Mouse (Mus musculus) heart, embryonic 11.5 days (tissue): ENCODE measurements at regions not wholly inside any gene's neighbourhood (a gene's known extent, or its start where the extent isn't known, plus 50 kb on each side); places are given as distances from the start of the nearest gene placed in this dataset.
A peak's percentile ranks its signal among the peaks of the same experiment; 100 is the strongest.

ENCODE experiments used
- ATAC-seq: fragments of 200-750 bp; cut with Nextera tagmentation; replicated peaks from 2 replicates; pipeline ENCODE4 v1.8.0; 2017; ENCODE audit warnings: moderate library complexity; ENCODE audit not compliant: insufficient number of reproducible peaks, low FRiP score, low TSS enrichment
- H3K27ac ChIP-seq: fragments of 300-500 bp; sonication (generic); 2 replicates; pipeline ENCODE4 v1.5.1; 2014; ENCODE audit warnings: mild to moderate bottlenecking, low read depth, low read length
- H3K27me3 ChIP-seq: fragments of 300-500 bp; sonication (generic); 2 replicates; pipeline ENCODE4 v1.6.1; 2014; ENCODE audit warnings: mild to moderate bottlenecking, low read length, mixed read lengths; ENCODE audit not compliant: control insufficient read depth, insufficient read depth
- H3K36me3 ChIP-seq: fragments of 300-500 bp; sonication (generic); 2 replicates; pipeline ENCODE4 v1.6.1; 2014; ENCODE audit warnings: mild to moderate bottlenecking, low read length, moderate library complexity, mixed read lengths; ENCODE audit not compliant: control insufficient read depth, insufficient read depth
- H3K4me1 ChIP-seq: fragments of 300-500 bp; sonication (generic); 2 replicates; pipeline ENCODE4 v1.6.1; 2014; ENCODE audit warnings: low read length; ENCODE audit not compliant: control insufficient read depth, insufficient read depth
- H3K4me2 ChIP-seq: fragments of 300-500 bp; sonication (generic); 2 replicates; pipeline ENCODE4 v1.6.1; 2014; ENCODE audit warnings: mild to moderate bottlenecking, moderate library complexity
- H3K4me3 ChIP-seq: fragments of 300-500 bp; sonication (generic); 2 replicates; pipeline ENCODE4 v1.5.1; 2014; ENCODE audit warnings: low read depth, low read length
- H3K9ac ChIP-seq: fragments of 300-500 bp; sonication (generic); 2 replicates; pipeline ENCODE4 v1.6.1; 2014; ENCODE audit warnings: mild to moderate bottlenecking, low read depth, low read length, moderate library complexity
- H3K9me3 ChIP-seq: fragments of 300-500 bp; sonication (generic); replicated peaks from 2 replicates; pipeline ENCODE4 v1.6.1; 2016; ENCODE audit warnings: low read length; ENCODE audit not compliant: control insufficient read depth
- WGBS: fragments of 180-500 bp; shearing (Covaris S2); extraction: QIAGEN DNeasy Blood & Tissue Kit; methylation state at CpG from one replicate; pipeline ENCODE4 v1.1.7; 2014; ENCODE audit not compliant: insufficient replicate concordance; 5-methylcytosine and 5-hydroxymethylcytosine counted together

- Histone ChIP-seq H3K9ac (no peak overlapping the region), H3K9me3 (no peaks in the 10 kb centered on the region), H3K36me3 (no peaks in the 10 kb centered on the region), H3K27me3 (no peaks in the 10 kb centered on the region), H3K4me1 (no peaks in the 10 kb centered on the region), H3K27ac (no peak overlapping the region), H3K4me3 (no peak overlapping the region), H3K4me2 (no peak overlapping the region)
- WGBS: 63% methylated on average over 5 of the region's 5 CpGs
- no peak for ATAC-seq
These were observed 398.1 kb downstream of the Rnd3 start for GRCm38 (mm10) chr2:50750799-50751198.

- ATAC-seq: no peak
- Histone ChIP-seq H3K4me3 (no peak overlapping the region), H3K4me1 (no peaks in the 10 kb centered on the region), H3K36me3 (no peaks in the 10 kb centered on the region), H3K27ac (no peak overlapping the region), H3K9me3 (no peaks in the 10 kb centered on the region), H3K27me3 (no peaks in the 10 kb centered on the region), H3K4me2 (no peak overlapping the region), H3K9ac (no peak overlapping the region)
- WGBS: 88% methylated on average over 13 of the region's 13 CpGs
These were observed 404.2 kb downstream of the Rnd3 start for GRCm38 (mm10) chr2:50744625-50745214.

- no peak overlapping the region for H3K4me2 ChIP-seq
- WGBS: 89% methylated on average over 3 of the region's 3 CpGs
- no peaks in the 10 kb centered on the region for H3K36me3 ChIP-seq
- H3K9ac ChIP-seq: no peak overlapping the region
- H3K9me3 ChIP-seq: no peaks in the 10 kb centered on the region
- H3K4me1 ChIP-seq: no peaks in the 10 kb centered on the region
- H3K27ac ChIP-seq: no peak overlapping the region
- ATAC-seq: peak; percentile 59; the same call in 1 of the 2 replicates
- no peaks in the 10 kb centered on the region for H3K27me3 ChIP-seq
- no peak overlapping the region for H3K4me3 ChIP-seq
These were observed 405.1 kb downstream of the Rnd3 start for GRCm38 (mm10) chr2:50743785-50744258.

DNA sequence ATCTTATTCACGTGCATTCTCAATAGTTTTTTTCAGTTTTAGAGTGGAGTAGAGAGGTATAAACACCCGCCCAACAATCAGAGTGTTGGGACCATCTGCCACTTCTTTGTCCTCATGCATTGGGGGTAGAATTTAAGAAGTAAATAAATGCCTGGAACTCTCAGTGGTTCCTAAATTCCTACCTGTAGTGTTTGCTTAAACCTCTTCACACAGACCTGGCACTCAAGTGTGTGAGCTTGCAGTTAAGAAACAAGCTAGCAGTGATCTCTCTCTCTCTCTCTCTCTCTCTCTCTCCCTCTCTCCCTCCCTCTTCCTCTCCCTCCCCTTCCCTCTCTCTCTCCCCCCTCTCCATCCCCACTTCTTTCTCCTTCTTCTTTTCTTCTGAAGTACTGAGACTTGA is 406.5 kb downstream of the Rnd3 start:
- no peak overlapping the region for H3K4me3 ChIP-seq
- no peaks in the 10 kb centered on the region for H3K4me1 ChIP-seq
- H3K9ac ChIP-seq: no peak overlapping the region
- no peak overlapping the region for H3K27ac ChIP-seq
- H3K36me3 ChIP-seq: no peaks in the 10 kb centered on the region
- no peaks in the 10 kb centered on the region for H3K27me3 ChIP-seq
- H3K9me3 ChIP-seq: no peaks in the 10 kb centered on the region
- H3K4me2 ChIP-seq: no peak overlapping the region
- 62% methylated on average over 2 of the region's 2 CpGs for WGBS
- ATAC-seq: no peak

DNA sequence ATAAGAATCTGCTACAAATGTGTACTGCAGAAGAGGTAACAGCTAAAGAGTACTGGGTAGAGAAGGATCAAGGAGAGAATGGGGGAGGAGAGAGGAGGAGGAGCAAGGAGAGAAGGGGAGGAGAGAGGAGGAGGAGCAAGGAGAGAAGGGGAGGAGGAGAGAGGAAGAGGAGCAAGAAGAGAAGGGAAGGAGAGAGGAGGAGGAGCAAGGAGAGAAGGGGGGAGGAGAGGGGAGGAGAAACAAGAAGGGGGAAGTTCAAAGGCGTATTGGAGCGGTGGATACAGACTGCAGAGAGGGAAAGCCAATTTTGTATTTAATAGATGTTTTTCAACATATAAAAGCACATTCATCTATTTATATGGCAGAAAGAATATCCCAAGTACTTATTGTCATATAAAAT is 407.6 kb downstream of the Rnd3 start:
- Histone ChIP-seq H3K4me2 (no peak overlapping the region), H3K9me3 (no peaks in the 10 kb centered on the region), H3K4me3 (no peak overlapping the region), H3K36me3 (no peaks in the 10 kb centered on the region), H3K27ac (no peak overlapping the region), H3K9ac (no peak overlapping the region), H3K27me3 (no peaks in the 10 kb centered on the region), H3K4me1 (no peaks in the 10 kb centered on the region)
- WGBS: 90% methylated on average over 2 of the region's 2 CpGs
- ATAC-seq: no peak

DNA sequence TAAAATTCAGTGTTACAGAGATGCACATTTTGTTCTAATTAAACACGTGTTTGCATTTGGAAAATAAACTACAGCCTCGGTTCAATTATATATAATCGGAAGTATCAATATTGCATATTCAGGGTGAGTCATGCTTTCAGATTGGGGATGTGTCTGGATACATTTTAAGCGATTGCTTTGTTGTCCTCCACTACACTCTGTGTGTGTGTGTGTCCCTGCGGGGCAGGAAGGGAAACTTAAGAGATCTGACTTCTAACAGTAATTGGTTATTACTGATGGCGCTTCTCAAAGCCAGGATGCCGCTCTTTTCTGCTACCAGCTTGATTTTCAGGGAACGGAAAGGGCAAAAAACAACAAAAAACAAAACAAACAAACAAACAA is 409.3 kb downstream of the Rnd3 start:
- H3K4me2 ChIP-seq: no peak overlapping the region
- H3K9me3 ChIP-seq: no peaks in the 10 kb centered on the region
- H3K36me3 ChIP-seq: no peaks in the 10 kb centered on the region
- no peaks in the 10 kb centered on the region for H3K4me1 ChIP-seq
- H3K9ac ChIP-seq: no peak overlapping the region
- WGBS: 84% methylated on average over 8 of the region's 8 CpGs
- no peak overlapping the region for H3K4me3 ChIP-seq
- no peaks in the 10 kb centered on the region for H3K27me3 ChIP-seq
- no peak overlapping the region for H3K27ac ChIP-seq
- ATAC-seq: no peak

DNA sequence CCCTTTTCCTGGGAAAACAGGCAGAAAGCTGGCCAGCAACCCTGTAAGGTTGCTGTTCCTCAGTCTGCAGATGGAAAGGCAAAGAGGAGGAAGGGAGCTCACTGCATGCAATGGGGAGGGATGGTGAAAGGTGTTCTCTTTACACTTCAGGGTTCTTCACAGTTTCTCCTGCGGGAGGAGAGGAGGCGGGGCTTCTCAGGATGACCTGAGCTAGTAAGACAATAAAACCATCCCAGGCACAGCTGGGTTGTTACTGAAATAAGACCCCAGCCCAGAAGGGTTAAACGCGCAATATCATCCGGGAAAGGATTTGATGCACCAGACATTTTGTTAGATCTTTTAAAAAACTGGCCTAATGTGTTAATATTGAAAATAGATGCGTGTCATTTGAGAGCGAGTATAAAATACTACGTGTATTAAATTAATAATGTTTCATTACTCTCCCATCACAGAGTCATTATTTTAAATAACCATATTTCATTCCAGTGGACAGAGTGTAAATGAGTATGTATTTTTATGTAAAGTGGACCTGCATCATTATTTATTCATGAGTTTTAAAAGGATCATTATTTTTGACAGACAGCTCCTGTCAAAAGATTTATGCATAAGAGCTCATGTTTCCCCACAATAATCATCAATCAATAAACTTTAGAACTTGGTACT is 409.8 kb downstream of the Rnd3 start:
- WGBS: 64% methylated on average over 8 of the region's 8 CpGs
- no peak for ATAC-seq

GRCm38 (mm10) chr2:50737706-50738105 is 411.2 kb downstream of the Rnd3 start:
- Histone ChIP-seq H3K27ac (no peak overlapping the region), H3K27me3 (no peaks in the 10 kb centered on the region), H3K4me2 (no peak overlapping the region), H3K4me1 (no peaks in the 10 kb centered on the region), H3K9me3 (no peaks in the 10 kb centered on the region), H3K36me3 (no peaks in the 10 kb centered on the region), H3K9ac (no peak overlapping the region), H3K4me3 (no peak overlapping the region)
- ATAC-seq: no peak
- WGBS: 85% methylated on average over 9 of the region's 9 CpGs

More for the DNA sequence above, 409.8 kb downstream of the Rnd3 start:
- Histone ChIP-seq H3K9ac (no peak overlapping the region), H3K27ac (no peak overlapping the region), H3K4me1 (no peaks in the 10 kb centered on the region), H3K4me2 (no peak overlapping the region), H3K27me3 (no peaks in the 10 kb centered on the region), H3K4me3 (no peak overlapping the region), H3K36me3 (no peaks in the 10 kb centered on the region), H3K9me3 (no peaks in the 10 kb centered on the region)

DNA sequence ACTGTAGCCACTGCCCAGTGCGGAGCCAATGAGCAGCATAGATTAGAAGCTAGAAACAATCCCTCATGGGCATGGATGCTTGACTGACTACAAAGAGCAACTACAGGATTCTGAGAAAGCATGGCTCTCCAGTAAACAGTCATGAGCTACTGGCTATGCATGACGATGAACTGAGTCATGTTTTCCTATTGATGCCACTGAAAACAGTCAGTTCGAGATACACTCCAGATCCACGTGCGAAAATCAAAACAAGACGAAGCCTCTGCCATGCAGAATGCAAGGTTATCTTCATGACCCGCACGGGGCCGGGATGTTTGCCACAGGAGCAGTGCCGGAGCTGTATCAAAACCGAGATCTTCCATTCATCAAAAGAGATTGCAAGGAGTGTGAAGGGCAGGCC is 413.9 kb downstream of the Rnd3 start:
- WGBS: 51% methylated on average over 11 of the region's 11 CpGs
- Histone ChIP-seq H3K4me1 (no peaks in the 10 kb centered on the region), H3K4me2 (no peak overlapping the region), H3K27me3 (no peaks in the 10 kb centered on the region), H3K36me3 (no peaks in the 10 kb centered on the region), H3K27ac (no peak overlapping the region), H3K9ac (no peak overlapping the region), H3K4me3 (no peak overlapping the region), H3K9me3 (no peaks in the 10 kb centered on the region)
- ATAC-seq: no peak
